Mouse (Mus musculus) liver, embryonic 14.5 days (tissue): Measurements from ENCODE around the gene Nfia. TPM values are rescaled to one million over a fixed set of nuclear protein-coding genes. Genes with fewer than 3 reads are reported as not detected.

ENCODE experiments used
- ATAC-seq: fragments of 200-750 bp; cut with Nextera tagmentation; 2 replicates; pipeline ENCODE4 v1.8.0; 2017; ENCODE audit warnings: moderate number of reproducible peaks, mild to moderate bottlenecking, moderate library complexity; ENCODE audit not compliant: insufficient read depth
- DNase-seq, 3 experiments: peaks; one replicate each; pipeline ENCODE4 v3.0.0-alpha.2; 2012 to 2013; ENCODE audit warnings: low read depth in 3 of 3, low spot score in 3 of 3
- H3K27ac ChIP-seq: fragments of 300-500 bp; sonication (generic); 2 replicates; pipeline ENCODE4 v1.5.1; 2014; ENCODE audit warnings: moderate library complexity, mild to moderate bottlenecking, control low read depth, inconsistent platforms
- H3K27me3 ChIP-seq: fragments of 300-500 bp; sonication (generic); 2 replicates; pipeline ENCODE4 v1.6.1; 2014; ENCODE audit warnings: mild to moderate bottlenecking, low read length, moderate library complexity; ENCODE audit not compliant: control insufficient read depth, insufficient read depth
- H3K36me3 ChIP-seq: fragments of 300-500 bp; sonication (generic); replicated peaks from 2 replicates; pipeline ENCODE4 v1.6.1; 2014; ENCODE audit warnings: low read depth; ENCODE audit not compliant: control insufficient read depth, insufficient read depth
- H3K4me1 ChIP-seq, 2 experiments: fragments of 200-500 bp in 1 of 2; fragments of 300-500 bp in 1 of 2; sonication (generic) in 1 of 2; replicated peaks; 2 replicates each; pipeline ENCODE4 v1.6.1; 2012 to 2014; ENCODE audit warnings: antibody characterized with exemption in 1 of 2, inconsistent platforms in 1 of 2, low read length in 1 of 2; ENCODE audit not compliant: control insufficient read depth in 2 of 2, insufficient read depth in 2 of 2
- H3K4me2 ChIP-seq: fragments of 300-500 bp; sonication (generic); 2 replicates; pipeline ENCODE4 v1.6.1; 2014; ENCODE audit warnings: low read depth, mild to moderate bottlenecking, control low read depth, moderate library complexity
- H3K4me3 ChIP-seq, 2 experiments: fragments of 200-500 bp in 1 of 2; fragments of 300-500 bp in 1 of 2; sonication (generic) in 1 of 2; 2 replicates each; pipeline ENCODE4 v1.5.1; 2012 to 2014; ENCODE audit warnings: low read depth in 2 of 2, low read length in 2 of 2, mild to moderate bottlenecking in 2 of 2, control low read depth in 1 of 2, inconsistent platforms in 1 of 2, moderate library complexity in 1 of 2; ENCODE audit not compliant: insufficient read depth in 1 of 2
- H3K9ac ChIP-seq: fragments of 300-500 bp; sonication (generic); replicated peaks from 2 replicates; pipeline ENCODE4 v1.6.1; 2014; ENCODE audit warnings: mild to moderate bottlenecking, control low read depth, moderate library complexity
- H3K9me3 ChIP-seq: fragments of 300-500 bp; sonication (generic); 2 replicates; pipeline ENCODE4 v1.6.1; 2016; ENCODE audit warnings: low read length, mixed read lengths; ENCODE audit not compliant: control insufficient read depth
- CTCF ChIP-seq: IDR thresholded peaks from 2 replicates; pipeline ENCODE4 v1.5.1; 2016; ENCODE audit warnings: antibody characterized with exemption, low read depth, control low read depth
- EP300 ChIP-seq: IDR thresholded peaks from 2 replicates; pipeline ENCODE4 v1.6.1; 2016; ENCODE audit warnings: antibody characterized with exemption, low read depth
- WGBS: fragments of 180-500 bp; shearing (Covaris S2); extraction: QIAGEN DNeasy Blood & Tissue Kit; methylation state at CpG from one replicate; pipeline ENCODE4 v1.1.7; 2014; ENCODE audit not compliant: insufficient replicate concordance; 5-methylcytosine and 5-hydroxymethylcytosine counted together
- polyA plus RNA-seq, 2 experiments: library from polyadenylated mRNA; depleted of rRNA in 1 of 2; stranded (reverse) in 1 of 2; unstranded in 1 of 2; fragments of >200 nt; fragmentation: Nextera tagmentation in 1 of 2; extraction: Ambion mirVana in 1 of 2; gene quantifications; 2 replicates each; pipeline versions ENCODE4 v1.2.1 to v1.2.3; 2012 to 2014

Nfia gene
- polyA plus RNA-seq, 2 experiments: 1.0 to 2.6 TPM

DNA sequence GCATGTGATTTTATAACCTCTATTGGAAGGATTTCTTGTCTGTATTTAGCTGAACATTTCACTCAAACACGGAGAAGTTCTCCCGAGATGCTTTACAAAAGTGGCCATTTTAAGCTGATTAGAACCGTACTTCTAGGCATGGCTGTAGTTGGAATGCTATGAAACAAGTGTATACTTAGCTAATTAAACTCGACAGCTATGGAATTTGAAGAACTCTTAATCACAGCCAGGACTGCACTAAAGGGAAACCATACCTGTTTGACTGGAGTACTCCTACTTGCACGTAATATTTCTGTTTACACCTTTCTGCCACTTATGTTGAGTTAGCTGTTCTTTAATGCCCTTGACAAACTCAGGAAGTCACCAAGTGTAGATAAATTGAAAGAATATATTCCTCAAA, 79.2 kb downstream of the Nfia start:
- H3K9ac ChIP-seq: no peak overlapping the region
- WGBS: 57% methylated on average over 5 of the region's 5 CpGs

DNA sequence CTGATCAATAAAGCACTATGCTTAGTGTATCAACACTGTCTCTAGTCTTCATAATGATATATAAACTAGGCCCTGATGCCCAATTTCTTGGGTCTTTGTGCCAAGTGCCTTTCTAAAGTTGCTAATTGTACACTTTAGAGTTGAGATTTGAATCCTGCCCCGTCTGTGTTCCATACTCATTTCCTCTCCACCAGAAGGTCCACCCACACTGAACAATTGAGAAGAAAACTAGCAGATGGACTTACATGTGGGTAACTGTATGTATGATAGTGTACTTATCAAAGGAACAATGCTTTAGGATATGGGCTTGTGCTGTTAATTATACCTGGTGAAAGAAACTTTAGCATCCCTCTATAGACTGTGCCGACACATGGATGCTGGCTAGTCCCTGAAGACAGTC, 80.1 kb downstream of the Nfia start:
- H3K4me1 ChIP-seq: peaks cover 0 to 2% of the 10 kb centered on the region in 2 experiments; a peak in 2 of 4 replicates
- H3K27ac ChIP-seq: no peak overlapping the region
- 63% methylated on average over 2 of the region's 2 CpGs for WGBS
- no peak for DNase-seq
- H3K36me3 ChIP-seq: no peaks in the 10 kb centered on the region
- TF ChIP-seq EP300: no peak
- TF ChIP-seq CTCF: no peak
- no peak overlapping the region for H3K4me3 ChIP-seq
- no peak overlapping the region for H3K4me2 ChIP-seq
- ATAC-seq: no peak
- H3K27me3 ChIP-seq: no peaks in the 10 kb centered on the region
- H3K9me3 ChIP-seq: no peaks in the 10 kb centered on the region
- no peak overlapping the region for H3K9ac ChIP-seq

More for the DNA sequence above, 79.2 kb downstream of the Nfia start:
- no peak for ATAC-seq
- Histone ChIP-seq H3K27me3 (no peaks in the 10 kb centered on the region), H3K9me3 (no peaks in the 10 kb centered on the region), H3K4me1 (peaks cover 0 to 2% of the 10 kb centered on the region in 2 experiments; a peak in 2 of 4 replicates), H3K4me2 (no peak overlapping the region), H3K4me3 (no peak overlapping the region), H3K36me3 (no peaks in the 10 kb centered on the region), H3K27ac (no peak overlapping the region)
- DNase-seq: no peak
- no peak for TF ChIP-seq EP300
- TF ChIP-seq CTCF: no peak

DNA sequence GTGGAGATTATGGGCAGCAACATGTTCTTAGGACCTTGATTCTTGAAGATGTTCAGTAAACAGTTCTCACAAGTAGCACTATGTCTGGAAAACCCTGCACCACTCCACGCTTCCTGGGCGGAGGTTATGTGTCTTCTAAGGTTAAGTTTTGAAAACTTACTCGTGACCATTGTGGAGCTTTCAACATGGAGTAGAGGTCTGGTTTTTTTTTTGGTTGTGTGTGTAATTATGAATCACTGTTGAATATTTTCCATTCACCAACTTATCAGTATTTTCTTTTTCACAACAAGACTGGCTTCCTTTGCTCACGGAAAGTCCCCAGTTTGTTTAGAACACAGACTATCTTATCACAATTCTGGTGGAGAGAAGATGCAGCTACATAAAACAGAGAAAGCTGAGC, 82.2 kb downstream of the Nfia start:
- WGBS: 52% methylated on average over 4 of the region's 4 CpGs
- ATAC-seq (no peak), DNase-seq (no peak)
- H3K4me2 ChIP-seq: no peak overlapping the region
- H3K27me3 ChIP-seq: no peaks in the 10 kb centered on the region
- H3K9ac ChIP-seq: no peak overlapping the region
- no peak overlapping the region for H3K4me3 ChIP-seq
- no peaks in the 10 kb centered on the region for H3K36me3 ChIP-seq
- TF ChIP-seq EP300: no peak
- no peak for TF ChIP-seq CTCF
- H3K27ac ChIP-seq: no peak overlapping the region
- no peaks in the 10 kb centered on the region for H3K9me3 ChIP-seq
- peaks cover 0 to 4% of the 10 kb centered on the region in 2 experiments; a peak in 2 of 4 replicates for H3K4me1 ChIP-seq

DNA sequence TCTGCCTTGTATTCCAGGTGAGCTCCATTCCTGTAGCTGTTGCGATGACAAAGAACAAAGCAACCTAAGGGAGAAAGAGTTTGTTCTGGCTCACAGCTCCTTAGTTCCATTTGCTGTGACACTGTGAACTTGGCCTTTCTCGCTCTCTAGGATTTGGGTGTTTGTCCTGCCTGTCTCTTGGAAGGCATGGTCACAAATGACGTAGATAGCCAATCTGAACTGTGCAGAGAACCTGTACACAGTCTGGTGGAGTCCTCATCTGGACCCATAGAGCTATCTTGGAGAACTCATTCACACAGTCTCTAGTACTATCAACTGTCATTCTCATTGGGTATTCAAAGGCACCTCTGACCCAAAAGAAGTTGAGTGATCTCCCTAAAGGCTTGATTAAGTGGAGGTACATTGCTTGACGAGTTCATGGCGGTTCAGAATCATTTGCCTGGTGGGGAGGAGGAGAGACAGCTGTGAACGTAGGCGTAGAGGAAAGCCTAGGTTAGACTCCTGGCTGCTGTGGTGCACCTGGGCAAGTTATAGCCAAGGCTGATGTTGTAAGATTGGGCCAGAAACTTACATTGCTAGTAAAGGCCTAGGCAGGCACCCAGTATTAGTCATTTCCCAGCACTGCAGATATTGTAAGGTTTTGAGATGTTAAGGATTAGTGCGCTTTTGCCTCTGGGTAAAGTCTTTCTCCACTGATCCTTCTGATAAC, 83.3 kb downstream of the Nfia start:
- ATAC-seq (no peak), DNase-seq (no peak)
- Histone ChIP-seq H3K27me3 (no peaks in the 10 kb centered on the region), H3K9me3 (no peaks in the 10 kb centered on the region), H3K36me3 (no peaks in the 10 kb centered on the region), H3K27ac (no peak overlapping the region), H3K4me1 (peaks cover 0 to 4% of the 10 kb centered on the region in 2 experiments; a peak in 1 of 4 replicates), H3K9ac (no peak overlapping the region), H3K4me2 (no peak overlapping the region), H3K4me3 (no peak overlapping the region)
- TF ChIP-seq CTCF (no peak), EP300 (no peak)
- WGBS: 71% methylated on average over 8 of the region's 8 CpGs

DNA sequence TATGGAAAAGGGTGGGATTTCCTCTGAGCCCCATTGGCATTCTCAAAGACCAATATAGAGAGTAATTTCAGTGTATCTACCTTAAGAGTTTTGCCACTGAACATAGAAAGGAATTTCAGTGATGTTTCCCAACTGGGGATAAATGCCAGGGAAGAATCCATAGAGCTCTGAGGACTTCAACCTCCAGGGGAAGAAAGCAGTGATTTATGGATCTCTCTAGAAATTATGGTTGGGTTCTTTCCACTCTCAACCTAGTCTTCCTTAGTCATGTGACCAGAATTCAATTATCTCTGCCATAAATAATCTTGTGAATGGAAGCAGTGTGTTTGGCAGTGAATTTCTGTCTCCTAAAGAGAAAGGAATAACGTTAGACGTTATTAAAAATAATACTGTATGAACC, 85.0 kb downstream of the Nfia start:
- TF ChIP-seq CTCF (no peak), EP300 (no peak)
- no peaks in the 10 kb centered on the region for H3K36me3 ChIP-seq
- H3K9ac ChIP-seq: no peak overlapping the region
- H3K27me3 ChIP-seq: no peaks in the 10 kb centered on the region
- ATAC-seq (no peak), DNase-seq (no peak)
- 70% methylated on average over 2 of the region's 2 CpGs for WGBS
- H3K4me2 ChIP-seq: no peak overlapping the region
- H3K4me1 ChIP-seq: peaks cover 0 to 4% of the 10 kb centered on the region in 2 experiments; a peak in 1 of 4 replicates
- H3K9me3 ChIP-seq: no peaks in the 10 kb centered on the region
- H3K27ac ChIP-seq: no peak overlapping the region
- H3K4me3 ChIP-seq: no peak overlapping the region
